Mouse (Mus musculus) left cerebral cortex, postnatal 4 days (tissue): Measurements from ENCODE around the gene Olfr1217. TPM values are rescaled to one million over a fixed set of nuclear protein-coding genes. Genes with fewer than 3 reads are reported as not detected.
"Not testable (repeated sequence)": the region's sequence is repeated elsewhere in the genome, so short reads cannot be mapped to it uniquely, and the experiment has no call there.

Experiments used
- DNase-seq: peaks from one replicate; pipeline ENCODE4 v3.0.0-alpha.2; 2022
- intact Hi-C: fragments of 180-260 bp; cut with DNase I; formaldehyde crosslinking; loops from one replicate; pipeline ENCODE4 v1.15.1; 2025
- total RNA-seq, 2 experiments: library from RNA; stranded (reverse); gene quantifications; 2 replicates each; pipeline ENCODE4 v1.2.3; 2021

Gene Olfr1217
- not detected for total RNA-seq

GRCm38 (mm10) chr2:89031965-89032364 lies at the start of gene Olfr1217:
Gene Olfr1217 (minus strand): TSS chr2:89032065.
- intact Hi-C loops, result no loop called here

DNA sequence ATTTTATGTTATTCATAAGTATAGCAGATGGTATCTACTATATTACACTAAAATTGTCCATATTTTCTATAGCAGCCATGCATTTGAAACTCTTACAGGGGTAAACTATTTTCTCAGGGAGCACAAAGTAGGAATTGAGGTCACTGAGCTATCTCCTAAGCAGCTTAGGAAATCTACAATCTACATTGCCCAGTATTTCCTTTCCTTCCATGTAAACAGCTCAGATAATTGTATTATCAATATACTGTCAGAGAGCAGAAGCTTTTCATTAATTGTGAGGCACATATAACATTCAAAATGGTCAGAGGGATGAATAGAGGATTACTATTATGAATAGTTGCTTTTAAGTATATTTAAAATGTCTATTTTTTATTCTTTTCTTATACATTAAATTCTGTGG lies 49.6 kb upstream of the Olfr1217 start:
- no peak for DNase-seq
- intact Hi-C loops, result no loop called here

More at GRCm38 (mm10) chr2:89031965-89032364, at the start of gene Olfr1217:
- no peak for DNase-seq

GRCm38 (mm10) chr2:89061087-89061486 lies 29.2 kb upstream of the Olfr1217 start, which contains the start of gene Olfr1218:
Gene Olfr1218 (minus strand): TSS chr2:89061187.
- intact Hi-C loops, result no loop called here
- no peak for DNase-seq

- DNase-seq, result not testable (repeated sequence)
Measured at GRCm38 (mm10) chr2:89021436-89021835, 10.4 kb downstream of the Olfr1217 start.

GRCm38 (mm10) chr2:89018240-89018639 lies 13.6 kb downstream of the Olfr1217 start, which contains the start of gene Olfr1216:
Gene Olfr1216 (minus strand): TSS chr2:89018340.
- no peak for DNase-seq
- intact Hi-C loops, result no loop called here

More at GRCm38 (mm10) chr2:89021436-89021835, 10.4 kb downstream of the Olfr1217 start:
- intact Hi-C loops, result not testable (repeated sequence)

GRCm38 (mm10) chr2:89006873-89007272 lies 25.0 kb downstream of the Olfr1217 start, which contains the start of gene Olfr1215:
Gene Olfr1215 (minus strand): TSS chr2:89006973.
- intact Hi-C loops, result no loop called here
- no peak for DNase-seq

DNA sequence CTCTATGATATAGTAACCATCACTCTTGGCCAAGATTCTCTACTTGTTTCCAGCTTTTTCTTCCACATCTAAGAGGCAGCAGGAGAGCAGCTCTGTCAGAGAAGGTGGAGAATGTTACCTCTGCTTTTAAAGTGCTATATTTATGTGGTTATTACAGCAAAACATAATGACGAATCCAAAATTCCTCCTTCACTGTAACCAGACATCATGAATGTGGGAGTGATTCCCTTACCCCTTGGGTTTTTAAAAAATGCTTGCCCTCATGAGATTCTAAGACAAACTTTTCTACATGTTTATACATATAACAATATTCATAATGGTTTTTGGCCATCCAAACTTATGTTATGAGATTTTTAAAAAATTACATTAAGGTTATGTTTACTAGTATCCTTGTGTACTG lies 39.3 kb downstream of the Olfr1217 start, which contains the start of gene Olfr1214:
Olfr1214 (minus strand) TSS at position 101 of the 400 bp plus-strand sequence.
- intact Hi-C loops, result no loop called here
- DNase-seq, result no peak

GRCm38 (mm10) chr2:88980181-88980580 lies 51.7 kb downstream of the Olfr1217 start, which contains the start of gene Gm13762:
Gene Gm13762 (minus strand): TSS chr2:88980281.
- intact Hi-C loops, result no loop called here
- no peak for DNase-seq

Other genes with a start within 250 kb of the Olfr1217 start
- not detected for gene Olfr1201, start 239.0 kb downstream of the Olfr1217 start, total RNA-seq
- gene Olfr1202, start 217.6 kb downstream of the Olfr1217 start, total RNA-seq, result not detected
- not detected for gene Olfr1205, start 202.3 kb downstream of the Olfr1217 start, total RNA-seq
- gene Olfr1204, start 182.8 kb downstream of the Olfr1217 start, total RNA-seq, result not detected
- gene Olfr1206, start 168.8 kb downstream of the Olfr1217 start, total RNA-seq, result not detected
- gene Olfr1208, start 129.8 kb downstream of the Olfr1217 start, total RNA-seq, result not detected
- gene Olfr1209, start 116.9 kb downstream of the Olfr1217 start, total RNA-seq, result not detected
- not detected for gene Olfr1211, start 94.0 kb downstream of the Olfr1217 start, total RNA-seq
- gene Olfr1212, start 78.1 kb downstream of the Olfr1217 start, total RNA-seq, result not detected
- gene Gm13762, start 51.8 kb downstream of the Olfr1217 start, total RNA-seq, result not detected
- gene Olfr1214, start 39.4 kb downstream of the Olfr1217 start, total RNA-seq, result not detected
- not detected for gene Olfr1215, start 25.1 kb downstream of the Olfr1217 start, total RNA-seq
- not detected for gene Olfr1216, start 13.7 kb downstream of the Olfr1217 start, total RNA-seq
- not detected for gene Olfr1218, start 29.1 kb upstream of the Olfr1217 start, total RNA-seq
- gene Olfr1219, start 51.4 kb upstream of the Olfr1217 start, total RNA-seq, result not detected
- gene Olfr1220, start 74.8 kb upstream of the Olfr1217 start, total RNA-seq, result not detected
- not detected for gene Olfr1221, start 85.2 kb upstream of the Olfr1217 start, total RNA-seq
- not detected for gene Olfr1222, start 101.0 kb upstream of the Olfr1217 start, total RNA-seq
- not detected for gene Olfr1223, start 119.5 kb upstream of the Olfr1217 start, total RNA-seq
- gene Olfr1224-ps1, start 132.0 kb upstream of the Olfr1217 start, total RNA-seq, result not detected
- not detected for gene Olfr1225, start 142.6 kb upstream of the Olfr1217 start, total RNA-seq
- gene Olfr1226, start 168.0 kb upstream of the Olfr1217 start, total RNA-seq, result not detected
- not detected for gene Olfr1228, start 222.0 kb upstream of the Olfr1217 start, total RNA-seq